Mouse (Mus musculus) mature B cell (primary cell): ENCODE data around the gene Safb.

Source experiments
- in situ Hi-C: fragments of 300-500 bp; cut with MboI; formaldehyde crosslinking; loops from 2 replicates; pipeline ENCODE4 v1.14.3; 2019

Safb gene

DNA sequence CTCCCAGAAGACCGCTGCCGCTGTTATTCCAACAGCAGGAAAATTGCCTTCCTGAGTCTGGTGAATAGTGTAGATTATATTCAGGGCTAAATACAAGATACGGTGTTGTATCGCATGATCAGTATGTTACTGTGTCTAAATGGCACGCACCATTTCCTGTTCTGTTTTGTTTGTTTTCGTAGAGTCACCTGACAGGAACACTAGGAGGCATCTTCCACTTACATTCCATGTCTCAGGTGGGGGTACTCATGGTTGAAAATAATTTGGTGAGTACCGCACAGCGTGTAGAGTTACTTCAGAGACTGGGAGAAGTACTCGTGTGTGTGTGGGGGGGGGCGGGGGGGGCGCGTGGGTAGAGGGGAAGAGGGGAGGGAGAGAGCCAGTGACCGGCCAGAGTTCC lies 62.9 kb downstream of the Safb start:
- in situ Hi-C loops = no loop called here

DNA sequence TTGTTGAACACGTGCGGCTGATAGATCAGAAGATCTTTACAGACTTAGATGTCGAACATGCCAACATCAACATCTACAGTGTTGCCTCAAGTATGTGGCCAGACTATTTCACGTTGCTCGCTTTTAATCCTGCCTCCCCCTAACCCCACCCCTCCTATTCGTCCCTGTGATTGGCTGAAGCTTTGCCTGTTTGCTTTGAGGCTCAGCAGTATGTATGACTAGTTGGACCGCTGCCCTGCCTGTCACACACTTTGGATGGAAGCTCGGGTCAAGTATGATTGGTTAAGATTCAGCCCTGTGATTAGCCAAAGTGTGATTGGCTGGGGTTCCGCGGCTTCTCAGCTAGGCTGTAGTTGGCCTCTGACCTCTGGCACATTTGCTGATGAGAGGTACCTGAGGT lies 67.2 kb downstream of the Safb start:
- in situ Hi-C loops = no loop called here

DNA sequence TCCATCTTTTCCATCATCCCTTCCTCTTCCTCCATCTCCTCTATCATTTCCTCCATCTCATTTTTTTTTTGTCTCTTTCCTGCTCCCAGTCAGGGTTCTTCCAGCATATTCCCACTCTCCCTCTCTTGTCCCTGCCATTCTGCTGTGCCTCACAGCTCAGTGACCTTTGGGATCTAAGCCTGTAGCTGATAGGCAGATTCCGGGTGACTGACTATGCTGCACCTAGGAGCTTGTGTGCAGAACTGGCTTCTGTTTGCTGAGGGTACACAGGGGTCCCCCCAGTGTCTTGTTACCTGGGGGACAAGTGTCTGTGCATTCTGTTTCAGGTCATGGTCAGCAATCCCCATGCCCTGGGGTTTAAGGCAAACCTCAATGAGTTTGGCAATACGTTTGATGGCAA lies 70.1 kb downstream of the Safb start:
- in situ Hi-C loops = no loop called here

DNA sequence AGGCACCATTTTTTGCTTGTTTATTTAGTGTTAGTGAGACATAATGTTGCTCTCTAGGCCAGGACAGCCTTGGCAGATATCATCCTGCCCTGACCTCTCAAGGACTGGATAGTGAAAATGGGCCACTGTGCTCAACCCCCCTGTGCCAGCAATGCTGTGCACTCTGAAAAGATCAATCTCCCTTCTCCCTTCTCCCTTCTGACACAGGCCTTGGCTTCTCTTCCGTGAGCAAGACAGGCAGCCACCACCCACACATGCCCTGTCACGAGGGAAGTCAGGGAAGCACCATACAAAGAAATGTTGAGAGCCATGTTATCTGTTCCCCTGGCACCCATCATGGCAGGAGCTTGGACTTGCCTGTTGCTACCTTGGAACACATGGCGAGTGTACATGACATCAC lies 70.7 kb downstream of the Safb start:
- in situ Hi-C loops = no loop called here
